Mouse (Mus musculus): ENCODE results near the gene Ear14.
"Not testable (repeated sequence)": the region's sequence is repeated elsewhere in the genome, so short reads cannot be mapped to it uniquely, and the experiment has no call there.

DNA sequence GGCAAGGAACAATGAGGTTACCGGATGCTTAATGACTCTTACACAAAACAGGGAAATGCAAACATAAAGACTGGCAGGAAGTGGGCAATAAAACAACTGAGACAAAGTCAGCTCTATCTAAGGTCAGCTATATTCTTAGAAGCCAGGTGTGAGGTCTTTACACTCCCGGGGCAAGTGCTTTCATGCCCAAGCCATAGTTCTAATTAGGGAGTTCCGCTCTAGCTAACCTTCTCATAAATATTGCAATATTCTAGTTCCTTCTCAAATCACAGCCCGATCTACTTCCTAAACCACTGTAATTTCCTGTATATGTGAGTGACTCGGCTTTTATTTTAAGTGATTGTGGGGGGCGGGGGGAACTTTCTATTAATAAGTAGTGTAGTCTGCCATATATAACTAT is 39.9 kb upstream of the Ear14 start:
- not testable (repeated sequence) for TF ChIP-seq MAX (IDR thresholded peaks at IDR 0.05; ENCODE audit: low read depth); POLR2A (IDR thresholded peaks at IDR 0.05; ENCODE audit: insufficient read length, low read depth); POLR2AphosphoS2 (IDR thresholded peaks at IDR 0.05; ENCODE audit: insufficient read length, low read depth); TCF12 (IDR thresholded peaks at IDR 0.05; ENCODE audit: insufficient read depth, poor library complexity, severe bottlenecking); TCF3 (IDR thresholded peaks at IDR 0.05; ENCODE audit: insufficient read length, low read depth)

Data from myocyte (in vitro differentiated cells).